Mouse (Mus musculus): ENCODE measurements around the gene Ak8. TPM values are rescaled to one million over a fixed set of nuclear protein-coding genes. Genes with fewer than 3 reads are reported as not detected.
A peak's percentile ranks its signal among the peaks of the same experiment; 100 is the strongest.

Ak8 gene
- polyA plus RNA-seq (2011; ENCODE audit: insufficient read depth, insufficient read length, low replicate concordance, missing spikeins) = 1.7 TPM in 1 of 2 replicates, not detected in the other

GRCm38 (mm10) chr2:28699361-28700335 is at the start of gene Ak8, which contains the start of gene Spaca9:
Gene Ak8, plus strand, starts transcription at chr2:28700164.
Gene Spaca9, minus strand, starts transcription at chr2:28699727.
- H3K4me1 ChIP-seq (ENCODE audit: control insufficient read depth, insufficient read depth, low read length) = peaks cover 6% of the 10 kb centered on the region
- 1% methylated on average over 53 of the region's 53 CpGs for WGBS
- TF ChIP-seq CTCF (IDR thresholded peaks at IDR 0.05; ENCODE audit: control insufficient read depth, insufficient read depth, low read length) = no peak
- peak; percentile 62; the same call in 1 of the 2 replicates for TF ChIP-seq POLR2A (IDR thresholded peaks at IDR 0.05; ENCODE audit: borderline replicate concordance, control insufficient read depth, low read depth, low read length)
- peak within 1 kb of the TSS; percentile 59 for H3K27ac ChIP-seq (ENCODE audit: control insufficient read depth, insufficient read depth, low read depth, low read length, poor library complexity)
- H3K4me3 ChIP-seq (replicated peaks; ENCODE audit: control insufficient read depth, low read depth, low read length) = peak within 1 kb of the TSS; percentile 55

- no peak for TF ChIP-seq CTCF (IDR thresholded peaks at IDR 0.05; ENCODE audit: control insufficient read depth, insufficient read depth, low read length)
- TF ChIP-seq POLR2A (IDR thresholded peaks at IDR 0.05; ENCODE audit: borderline replicate concordance, control insufficient read depth, low read depth, low read length) = no peak
- Histone ChIP-seq H3K27ac (ENCODE audit: control insufficient read depth, insufficient read depth, low read depth, low read length, poor library complexity) (no peak overlapping the region), H3K4me1 (ENCODE audit: control insufficient read depth, insufficient read depth, low read length) (no peaks in the 10 kb centered on the region), H3K4me3 (replicated peaks; ENCODE audit: control insufficient read depth, low read depth, low read length) (no peak overlapping the region)
Measured at GRCm38 (mm10) chr2:28650526-28650925, 49.4 kb upstream of the Ak8 start.

GRCm38 (mm10) chr2:28653351-28653750 is 46.6 kb upstream of the Ak8 start:
- TF ChIP-seq POLR2A (IDR thresholded peaks at IDR 0.05; ENCODE audit: borderline replicate concordance, control insufficient read depth, low read depth, low read length) = no peak
- TF ChIP-seq CTCF (IDR thresholded peaks at IDR 0.05; ENCODE audit: control insufficient read depth, insufficient read depth, low read length) = no peak
- H3K4me3 ChIP-seq (replicated peaks; ENCODE audit: control insufficient read depth, low read depth, low read length) = no peak overlapping the region
- no peak overlapping the region for H3K27ac ChIP-seq (ENCODE audit: control insufficient read depth, insufficient read depth, low read depth, low read length, poor library complexity)
- no peaks in the 10 kb centered on the region for H3K4me1 ChIP-seq (ENCODE audit: control insufficient read depth, insufficient read depth, low read length)
- WGBS = 90% methylated on average over 7 of the region's 7 CpGs

GRCm38 (mm10) chr2:28654295-28654694 is 45.7 kb upstream of the Ak8 start:
- 57% methylated on average over 2 of the region's 2 CpGs for WGBS
- Histone ChIP-seq H3K27ac (ENCODE audit: control insufficient read depth, insufficient read depth, low read depth, low read length, poor library complexity) (no peak overlapping the region), H3K4me3 (replicated peaks; ENCODE audit: control insufficient read depth, low read depth, low read length) (no peak overlapping the region), H3K4me1 (ENCODE audit: control insufficient read depth, insufficient read depth, low read length) (no peaks in the 10 kb centered on the region)
- TF ChIP-seq POLR2A (IDR thresholded peaks at IDR 0.05; ENCODE audit: borderline replicate concordance, control insufficient read depth, low read depth, low read length) = no peak
- peak; percentile 59 for TF ChIP-seq CTCF (IDR thresholded peaks at IDR 0.05; ENCODE audit: control insufficient read depth, insufficient read depth, low read length)

GRCm38 (mm10) chr2:28656216-28656615 is 43.7 kb upstream of the Ak8 start:
- WGBS = 87% methylated on average over 8 of the region's 8 CpGs
- no peak overlapping the region for H3K27ac ChIP-seq (ENCODE audit: control insufficient read depth, insufficient read depth, low read depth, low read length, poor library complexity)
- H3K4me1 ChIP-seq (ENCODE audit: control insufficient read depth, insufficient read depth, low read length) = no peaks in the 10 kb centered on the region
- TF ChIP-seq POLR2A (IDR thresholded peaks at IDR 0.05; ENCODE audit: borderline replicate concordance, control insufficient read depth, low read depth, low read length) (no peak), CTCF (IDR thresholded peaks at IDR 0.05; ENCODE audit: control insufficient read depth, insufficient read depth, low read length) (no peak)
- no peak overlapping the region for H3K4me3 ChIP-seq (replicated peaks; ENCODE audit: control insufficient read depth, low read depth, low read length)

GRCm38 (mm10) chr2:28662891-28663290 is 37.1 kb upstream of the Ak8 start:
- no peaks in the 10 kb centered on the region for H3K4me1 ChIP-seq (ENCODE audit: control insufficient read depth, insufficient read depth, low read length)
- WGBS = 77% methylated on average over 3 of the region's 3 CpGs
- TF ChIP-seq CTCF (IDR thresholded peaks at IDR 0.05; ENCODE audit: control insufficient read depth, insufficient read depth, low read length) (no peak), POLR2A (IDR thresholded peaks at IDR 0.05; ENCODE audit: borderline replicate concordance, control insufficient read depth, low read depth, low read length) (no peak)
- no peak overlapping the region for H3K4me3 ChIP-seq (replicated peaks; ENCODE audit: control insufficient read depth, low read depth, low read length)
- H3K27ac ChIP-seq (ENCODE audit: control insufficient read depth, insufficient read depth, low read depth, low read length, poor library complexity) = no peak overlapping the region

- no peaks in the 10 kb centered on the region for H3K4me1 ChIP-seq (ENCODE audit: control insufficient read depth, insufficient read depth, low read length)
- H3K27ac ChIP-seq (ENCODE audit: control insufficient read depth, insufficient read depth, low read depth, low read length, poor library complexity) = no peak overlapping the region
- no peak overlapping the region for H3K4me3 ChIP-seq (replicated peaks; ENCODE audit: control insufficient read depth, low read depth, low read length)
- TF ChIP-seq CTCF (IDR thresholded peaks at IDR 0.05; ENCODE audit: control insufficient read depth, insufficient read depth, low read length) (no peak), POLR2A (IDR thresholded peaks at IDR 0.05; ENCODE audit: borderline replicate concordance, control insufficient read depth, low read depth, low read length) (no peak)
- 68% methylated on average over 3 of the region's 3 CpGs for WGBS
Measured at GRCm38 (mm10) chr2:28665818-28666217, 34.1 kb upstream of the Ak8 start.

GRCm38 (mm10) chr2:28671438-28671837 is 28.5 kb upstream of the Ak8 start:
- WGBS = 63% methylated on average over 2 of the region's 2 CpGs
- no peaks in the 10 kb centered on the region for H3K4me1 ChIP-seq (ENCODE audit: control insufficient read depth, insufficient read depth, low read length)
- no peak for TF ChIP-seq CTCF (IDR thresholded peaks at IDR 0.05; ENCODE audit: control insufficient read depth, insufficient read depth, low read length)
- no peak for TF ChIP-seq POLR2A (IDR thresholded peaks at IDR 0.05; ENCODE audit: borderline replicate concordance, control insufficient read depth, low read depth, low read length)
- no peak overlapping the region for H3K27ac ChIP-seq (ENCODE audit: control insufficient read depth, insufficient read depth, low read depth, low read length, poor library complexity)
- no peak overlapping the region for H3K4me3 ChIP-seq (replicated peaks; ENCODE audit: control insufficient read depth, low read depth, low read length)

Measured in bone marrow, adult 2 months (tissue).